Comparison of ENCODE assay signal across 10 mouse cellular contexts in genomic region chr3:87511971-87512765, GRCm38 (mm10). TPM values are rescaled to one million over a fixed set of nuclear protein-coding genes. Genes with fewer than 3 reads are reported as not detected.
DNase-seq lines count a peak whose midpoint lies in the region; ATAC-seq lines count a peak whose summit lies in the region.
"Had no signal": no experiment of that assay in that cellular context is flagged by ENCODE, and none has a peak within 500 bp of the region (broad histone marks: within the 10 kb centered on the region; RNA-seq: fewer than 3 reads in every experiment).

No protein-coding gene starts in this region.

- no peak; the same call in 1 of the 2 replicates for ATAC-seq in liver, embryonic 15.5 days (ENCODE audit: insufficient read depth)
- no peak for ATAC-seq in frontal cortex, adult (ENCODE audit: low TSS enrichment)

- H3K36me3 ChIP-seq in heart, embryonic 10.5 days: no peaks in the 10 kb centered on the region
- H3K36me3 ChIP-seq in liver, embryonic 15.5 days (replicated peaks): no peaks in the 10 kb centered on the region
- H3K36me3 ChIP-seq: limb, embryonic 12.5 days had no signal

- H3K27me3 ChIP-seq in heart, embryonic 10.5 days (ENCODE audit: insufficient read depth, poor library complexity, severe bottlenecking): no peaks in the 10 kb centered on the region
- H3K27me3 ChIP-seq in liver, embryonic 15.5 days: no peaks in the 10 kb centered on the region
- H3K27me3 ChIP-seq: limb, embryonic 12.5 days had no signal

- H3K9ac ChIP-seq in liver, embryonic 15.5 days: no peak overlapping the region
- H3K9ac ChIP-seq: limb, embryonic 12.5 days had no signal

- 17% methylated on average over 16 of the region's 16 CpGs for WGBS in heart, embryonic 10.5 days
- 24% methylated on average over 16 of the region's 16 CpGs for WGBS in liver, embryonic 15.5 days (ENCODE audit: insufficient replicate concordance)

- H3K4me1 ChIP-seq in heart, embryonic 10.5 days: peaks cover 57% of the 10 kb centered on the region
- H3K4me1 ChIP-seq in liver, embryonic 15.5 days (replicated peaks): peaks cover 31% of the 10 kb centered on the region
- H3K4me1 ChIP-seq: limb, embryonic 12.5 days had no signal

- H3K4me3 ChIP-seq in heart, embryonic 10.5 days: peak overlapping the region; percentile 32; the same call in 1 of the 2 replicates
- no peak overlapping the region for H3K4me3 ChIP-seq in liver, embryonic 15.5 days (replicated peaks)
- H3K4me3 ChIP-seq: limb, embryonic 12.5 days had no signal

- peak overlapping the region; percentile 5; the same call in 1 of the 2 replicates for H3K4me2 ChIP-seq in liver, embryonic 15.5 days
- H3K4me2 ChIP-seq: limb, embryonic 12.5 days had no signal

- peak; percentile 90 for DNase-seq in heart, embryonic 10.5 days (ENCODE audit: low spot score)
- DNase-seq in heart, adult 8-10 months (ENCODE audit: low spot score): no peak
- peak; percentile 35 for DNase-seq in urinary bladder, postnatal 14 days (ENCODE audit: low spot score)
- no peak for DNase-seq in urinary bladder, adult 18-20 months (ENCODE audit: low spot score in 2 of 2)
- no peak for DNase-seq in gastrocnemius, postnatal 14 days
- no peak for DNase-seq in layer of hippocampus, postnatal 36 days
- DNase-seq: kidney, adult 9 months had no signal

- intact Hi-C loops in gastrocnemius, postnatal 14 days (cut with DNase I; ENCODE audit: low total_unique reads): no loop called here

- H3K27ac ChIP-seq in heart, embryonic 10.5 days: peak overlapping the region; percentile 49
- H3K27ac ChIP-seq in liver, embryonic 15.5 days (replicated peaks): no peak overlapping the region
- H3K27ac ChIP-seq: limb, embryonic 12.5 days had no signal

- H3K9me3 ChIP-seq in heart, embryonic 10.5 days: no peaks in the 10 kb centered on the region
- H3K9me3 ChIP-seq in liver, embryonic 15.5 days (replicated peaks): no peaks in the 10 kb centered on the region
- H3K9me3 ChIP-seq: limb, embryonic 12.5 days had no signal

RNA-seq across cellular contexts. Expression of gene Etv3, which starts 13.0 kb away (rescaled TPM):
- polyA plus RNA-seq in heart, embryonic 10.5 days (2016; fragmentation: Nextera tagmentation; extraction: Ambion mirVana): 11.7 and 13.1 TPM in 2 replicates
- 10 to 100 TPM; 16.8 to 20.4 (median 18.6) TPM for total RNA-seq in heart, adult 8-10 months (2022)
- polyA plus RNA-seq in liver, embryonic 15.5 days (2015; fragmentation: Nextera tagmentation; extraction: Ambion mirVana): 3.0 and 3.9 TPM in 2 replicates
- 1 to 10 TPM; 9.5 to 9.8 TPM for total RNA-seq in gastrocnemius, postnatal 14 days (2021)
- total RNA-seq in layer of hippocampus, postnatal 36 days (2021): 10 to 100 TPM; 23.2 TPM

Comparison
In these comparisons a context has a peak if more than half of its experiments do, and no peak if none do; other contexts are left out.
1. DNase-seq: peak in heart, embryonic 10.5 days (single experiment) and urinary bladder, postnatal 14 days (single experiment); none in heart, adult 8-10 months (single experiment), urinary bladder, adult 18-20 months (0 of 2), gastrocnemius, postnatal 14 days (single experiment) and layer of hippocampus, postnatal 36 days (0 of 2).